Mouse (Mus musculus) neural tube, embryonic 12.5 days (tissue): Measurements from ENCODE around the gene Mypn. TPM values are rescaled to one million over a fixed set of nuclear protein-coding genes. Genes with fewer than 3 reads are reported as not detected.

ENCODE experiments used
- ATAC-seq: fragments of 200-750 bp; cut with Nextera tagmentation; 2 replicates; pipeline ENCODE4 v1.8.0; 2017; ENCODE audit warnings: low read depth, mild to moderate bottlenecking, moderate TSS enrichment, moderate library complexity; ENCODE audit not compliant: low FRiP score
- H3K27ac ChIP-seq: fragments of 300-500 bp; sonication (generic); 2 replicates; pipeline ENCODE4 v1.5.1; 2016
- H3K27me3 ChIP-seq: fragments of 300-500 bp; sonication (generic); replicated peaks from 2 replicates; pipeline ENCODE4 v1.6.1; 2016; ENCODE audit warnings: mild to moderate bottlenecking
- H3K36me3 ChIP-seq: fragments of 300-500 bp; sonication (generic); 2 replicates; pipeline ENCODE4 v1.6.1; 2016; ENCODE audit warnings: mild to moderate bottlenecking
- H3K4me1 ChIP-seq: fragments of 300-500 bp; sonication (generic); 2 replicates; pipeline ENCODE4 v1.6.1; 2016
- H3K4me2 ChIP-seq: fragments of 300-500 bp; sonication (generic); replicated peaks from 2 replicates; pipeline ENCODE4 v1.6.1; 2016; ENCODE audit warnings: mild to moderate bottlenecking
- H3K4me3 ChIP-seq: fragments of 300-500 bp; sonication (generic); 2 replicates; pipeline ENCODE4 v1.5.1; 2016
- H3K9ac ChIP-seq: fragments of 300-500 bp; sonication (generic); 2 replicates; pipeline ENCODE4 v1.6.1; 2016; ENCODE audit warnings: mild to moderate bottlenecking
- H3K9me3 ChIP-seq: fragments of 300-500 bp; sonication (generic); 2 replicates; pipeline ENCODE4 v1.6.1; 2016; ENCODE audit warnings: mild to moderate bottlenecking
- WGBS: fragments of 180-500 bp; shearing (Covaris S2); methylation state at CpG from one replicate; pipeline ENCODE4 v1.1.7; 2016; 5-methylcytosine and 5-hydroxymethylcytosine counted together
- polyA plus RNA-seq: library from polyadenylated mRNA; unstranded; fragments of >200 nt; fragmentation: Nextera tagmentation; extraction: Ambion mirVana; gene quantifications from 2 replicates; pipeline ENCODE4 v1.2.1, GENCODE M21; 2016

Gene Mypn
- 0.58 and 0.61 TPM in 2 replicates for polyA plus RNA-seq

DNA sequence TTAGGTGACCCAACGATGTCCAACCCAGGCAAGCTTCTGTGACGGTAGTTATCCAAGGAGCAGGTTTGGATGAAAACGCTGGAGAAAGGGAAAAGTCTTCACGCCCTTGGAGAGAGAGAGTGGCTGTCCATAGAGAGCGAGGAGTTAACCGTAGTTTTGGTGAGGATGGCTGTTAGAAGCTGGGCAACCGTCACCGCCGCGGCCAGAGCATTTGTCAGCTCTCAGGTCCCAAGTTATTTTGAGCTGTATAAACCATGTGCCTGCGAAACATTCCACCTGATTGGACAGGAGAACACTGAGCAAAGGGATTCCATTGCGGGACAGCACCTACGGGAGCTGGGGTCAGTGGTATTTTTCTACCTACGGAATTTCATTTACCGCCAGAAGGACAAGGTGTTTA, at the start of gene Mypn:
Gene Mypn (minus strand): TSS at position 225 of the 400 bp plus-strand sequence.
- H3K4me2 ChIP-seq: no peak within 1 kb of the TSS
- H3K27me3 ChIP-seq: no peaks in the 10 kb centered on the region
- H3K4me1 ChIP-seq: no peaks in the 10 kb centered on the region
- ATAC-seq: no peak
- no peak within 1 kb of the TSS for H3K9ac ChIP-seq
- no peaks in the 10 kb centered on the region for H3K36me3 ChIP-seq
- H3K27ac ChIP-seq: no peak within 1 kb of the TSS
- WGBS: 89% methylated on average over 15 of the region's 15 CpGs
- no peak within 1 kb of the TSS for H3K4me3 ChIP-seq
- H3K9me3 ChIP-seq: no peaks in the 10 kb centered on the region

DNA sequence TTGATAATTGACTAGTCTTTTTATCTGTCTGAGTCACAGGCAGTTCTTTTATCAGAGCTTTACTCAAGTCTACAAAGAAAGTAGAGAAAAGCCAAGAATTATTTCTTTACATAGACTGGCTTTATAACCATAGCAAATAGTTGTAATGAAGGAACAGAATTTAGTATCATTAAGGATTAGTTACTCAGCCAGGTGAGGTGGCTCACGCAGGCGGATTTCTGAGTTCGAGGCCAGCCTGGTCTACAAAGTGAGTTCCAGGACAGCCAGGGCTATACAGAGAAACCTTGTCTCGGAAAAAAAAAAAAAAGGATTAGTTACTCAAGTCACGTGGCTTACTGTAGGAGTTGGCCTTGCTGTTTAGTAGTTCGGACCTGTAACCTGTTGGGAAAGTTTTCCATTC, 44.7 kb upstream of the Mypn start:
- Histone ChIP-seq H3K4me3 (no peak overlapping the region), H3K27ac (no peak overlapping the region), H3K9ac (no peak overlapping the region), H3K4me1 (no peaks in the 10 kb centered on the region), H3K27me3 (no peaks in the 10 kb centered on the region), H3K4me2 (no peak overlapping the region), H3K9me3 (no peaks in the 10 kb centered on the region), H3K36me3 (peaks cover 8% of the 10 kb centered on the region)
- no peak for ATAC-seq
- WGBS: 93% methylated on average over 6 of the region's 6 CpGs

DNA sequence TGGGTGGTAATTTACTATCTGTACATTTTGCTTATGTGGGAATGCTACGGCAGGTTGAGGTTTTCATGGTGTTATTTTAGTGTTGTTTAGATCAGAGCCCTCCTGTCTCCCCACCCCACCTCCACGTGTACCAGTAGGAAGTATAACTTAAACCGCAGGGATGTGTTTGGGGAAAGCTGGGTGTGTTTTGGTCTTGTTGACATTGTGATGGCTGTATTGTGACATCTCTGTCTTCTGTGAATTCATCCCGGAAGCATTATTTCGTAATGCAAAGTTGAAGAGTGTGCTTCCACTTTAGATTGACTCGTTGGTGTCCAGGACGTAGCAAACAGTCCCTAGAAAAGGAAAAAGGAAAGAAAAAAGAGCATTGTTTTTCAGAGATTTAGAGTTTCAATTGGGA, 43.7 kb upstream of the Mypn start:
- 89% methylated on average over 7 of the region's 7 CpGs for WGBS
- Histone ChIP-seq H3K27me3 (no peaks in the 10 kb centered on the region), H3K36me3 (peaks cover 8% of the 10 kb centered on the region), H3K9me3 (no peaks in the 10 kb centered on the region), H3K4me2 (no peak overlapping the region), H3K4me3 (no peak overlapping the region), H3K27ac (no peak overlapping the region), H3K4me1 (peaks cover 6% of the 10 kb centered on the region; the same call in 1 of the 2 replicates), H3K9ac (no peak overlapping the region)
- no peak for ATAC-seq

DNA sequence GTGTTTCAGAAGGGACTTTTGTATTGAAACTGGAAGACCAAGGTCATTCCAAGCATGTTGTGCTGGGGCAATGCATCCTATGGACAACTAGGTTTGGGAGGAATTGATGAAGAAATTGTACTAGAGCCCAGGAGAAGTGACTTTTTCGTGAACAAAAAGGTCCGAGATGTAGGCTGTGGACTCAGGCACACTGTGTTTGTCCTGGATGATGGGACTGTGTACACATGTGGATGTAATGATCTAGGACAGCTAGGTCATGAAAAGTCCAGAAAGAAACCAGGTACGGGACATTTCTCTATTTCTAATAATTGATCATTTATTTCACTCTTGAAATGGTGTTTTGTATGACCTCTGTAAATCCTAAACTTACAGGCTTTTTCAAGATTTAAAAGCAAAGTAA, 42.1 kb upstream of the Mypn start:
- 92% methylated on average over 3 of the region's 3 CpGs for WGBS
- no peak overlapping the region for H3K27ac ChIP-seq
- no peak for ATAC-seq

DNA sequence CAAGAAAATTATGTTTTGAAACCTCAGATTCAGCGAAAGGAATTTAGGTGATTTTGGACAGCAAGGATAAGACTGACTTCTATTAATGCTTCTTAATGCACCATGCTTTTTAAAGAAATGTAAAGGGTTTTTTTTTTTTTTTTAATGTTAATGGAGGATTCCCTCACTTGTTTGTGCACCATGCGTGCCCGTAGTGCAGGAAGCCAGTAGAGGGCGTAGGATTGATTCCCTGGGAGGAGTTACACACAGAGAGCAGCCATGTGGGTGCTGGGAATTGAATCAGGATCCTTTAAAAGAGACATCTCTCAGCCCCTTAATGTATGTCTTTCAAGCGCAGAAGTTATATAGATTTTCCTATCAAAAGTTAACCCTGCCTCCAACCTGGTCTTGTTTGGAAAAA, 41.0 kb upstream of the Mypn start:
- ATAC-seq: no peak
- Histone ChIP-seq H3K9me3 (no peaks in the 10 kb centered on the region), H3K27ac (no peak overlapping the region), H3K9ac (peak overlapping the region; percentile 92), H3K4me1 (peaks cover 8% of the 10 kb centered on the region; the same call in 1 of the 2 replicates), H3K4me3 (peak overlapping the region; percentile 87), H3K36me3 (no peaks in the 10 kb centered on the region; the same call in 1 of the 2 replicates), H3K27me3 (no peaks in the 10 kb centered on the region), H3K4me2 (peak overlapping the region; percentile 65)
- WGBS: 15% methylated on average over 5 of the region's 5 CpGs

More for the DNA sequence above, 42.1 kb upstream of the Mypn start:
- no peak overlapping the region for H3K4me2 ChIP-seq
- peaks cover 8% of the 10 kb centered on the region; the same call in 1 of the 2 replicates for H3K4me1 ChIP-seq
- H3K27me3 ChIP-seq: no peaks in the 10 kb centered on the region
- H3K4me3 ChIP-seq: no peak overlapping the region
- no peaks in the 10 kb centered on the region for H3K9me3 ChIP-seq
- H3K36me3 ChIP-seq: peaks cover 8% of the 10 kb centered on the region
- H3K9ac ChIP-seq: no peak overlapping the region

DNA sequence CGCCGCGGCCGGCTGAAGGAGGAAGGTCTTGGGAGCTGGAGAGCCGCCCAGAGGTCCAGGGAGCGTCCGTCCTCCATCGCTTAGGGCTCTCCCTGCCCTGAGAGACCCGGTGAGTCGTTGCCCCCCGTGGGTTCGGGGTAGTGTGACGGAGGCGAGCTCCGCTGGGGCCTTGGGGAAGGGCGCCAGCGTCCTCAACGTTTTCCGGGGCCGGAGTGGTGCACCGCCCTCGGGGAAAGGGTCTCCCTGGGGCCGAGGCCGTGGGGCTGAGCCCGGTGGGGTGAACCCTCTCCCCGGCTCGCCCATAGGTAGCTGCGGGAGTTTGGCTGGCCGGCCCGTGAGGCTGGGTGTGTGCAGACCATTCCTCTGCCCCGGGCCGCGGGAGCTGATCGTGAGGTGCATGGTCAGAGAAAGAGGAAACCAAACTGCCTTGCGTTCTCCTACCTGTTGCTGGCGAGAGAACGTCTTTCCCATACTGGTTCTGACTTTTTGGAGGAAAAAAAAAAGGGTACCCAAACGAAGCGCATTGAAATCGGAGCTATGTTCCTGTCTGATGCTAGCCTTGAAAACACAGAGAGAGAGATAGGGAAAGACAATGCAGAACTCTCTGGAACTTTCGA, 40.4 kb upstream of the Mypn start:
- Histone ChIP-seq H3K4me2 (peak overlapping the region; percentile 65), H3K27ac (peak overlapping the region; percentile 90), H3K4me1 (peaks cover 8% of the 10 kb centered on the region; the same call in 1 of the 2 replicates), H3K27me3 (no peaks in the 10 kb centered on the region), H3K9ac (peak overlapping the region; percentile 92), H3K9me3 (no peaks in the 10 kb centered on the region), H3K4me3 (peak overlapping the region; percentile 87), H3K36me3 (no peaks in the 10 kb centered on the region)
- ATAC-seq: peak; percentile 83
- WGBS: under 1% methylated on average over 41 of the region's 41 CpGs

DNA sequence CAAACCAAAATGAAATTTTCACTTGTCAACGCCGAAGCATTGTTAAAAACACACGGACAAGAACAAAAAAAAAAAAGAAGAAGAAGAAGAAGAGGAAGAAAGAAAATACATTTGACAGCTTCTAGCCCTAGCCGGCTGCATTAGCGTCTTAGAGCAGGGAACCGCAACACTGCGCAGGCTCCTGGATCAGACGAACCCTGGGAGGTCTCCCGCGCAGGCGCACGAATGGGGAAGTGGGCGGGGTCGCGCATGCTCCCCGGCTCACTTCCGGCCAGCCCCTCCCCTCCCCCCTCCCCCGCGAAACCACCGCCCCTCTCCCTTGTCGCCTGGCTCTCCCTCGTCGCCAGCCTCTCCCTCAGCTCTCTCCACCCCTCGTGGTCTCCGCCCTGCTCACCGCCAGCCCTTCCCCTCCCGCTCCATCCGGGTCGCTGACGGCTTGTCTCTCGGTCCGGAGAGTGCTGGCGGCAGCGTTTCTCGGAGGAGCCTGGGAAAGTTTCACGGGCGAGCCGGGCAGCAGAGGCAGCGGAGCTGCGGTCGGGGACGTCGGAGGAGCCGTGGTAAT, 39.8 kb upstream of the Mypn start, which contains the start of gene Herc4:
Gene Herc4 (plus strand): TSS at position 318 of the 562 bp plus-strand sequence.
- peak within 1 kb of the TSS; percentile 65 for H3K4me2 ChIP-seq
- peak within 1 kb of the TSS; percentile 92 for H3K9ac ChIP-seq
- no peaks in the 10 kb centered on the region for H3K36me3 ChIP-seq
- peak within 1 kb of the TSS; percentile 87 for H3K4me3 ChIP-seq
- no peaks in the 10 kb centered on the region for H3K27me3 ChIP-seq
- under 1% methylated on average over 41 of the region's 44 CpGs for WGBS
- peak; percentile 99 for ATAC-seq
- no peaks in the 10 kb centered on the region for H3K9me3 ChIP-seq
- H3K4me1 ChIP-seq: peaks cover 8% of the 10 kb centered on the region; the same call in 1 of the 2 replicates
- peak within 1 kb of the TSS; percentile 90 for H3K27ac ChIP-seq

DNA sequence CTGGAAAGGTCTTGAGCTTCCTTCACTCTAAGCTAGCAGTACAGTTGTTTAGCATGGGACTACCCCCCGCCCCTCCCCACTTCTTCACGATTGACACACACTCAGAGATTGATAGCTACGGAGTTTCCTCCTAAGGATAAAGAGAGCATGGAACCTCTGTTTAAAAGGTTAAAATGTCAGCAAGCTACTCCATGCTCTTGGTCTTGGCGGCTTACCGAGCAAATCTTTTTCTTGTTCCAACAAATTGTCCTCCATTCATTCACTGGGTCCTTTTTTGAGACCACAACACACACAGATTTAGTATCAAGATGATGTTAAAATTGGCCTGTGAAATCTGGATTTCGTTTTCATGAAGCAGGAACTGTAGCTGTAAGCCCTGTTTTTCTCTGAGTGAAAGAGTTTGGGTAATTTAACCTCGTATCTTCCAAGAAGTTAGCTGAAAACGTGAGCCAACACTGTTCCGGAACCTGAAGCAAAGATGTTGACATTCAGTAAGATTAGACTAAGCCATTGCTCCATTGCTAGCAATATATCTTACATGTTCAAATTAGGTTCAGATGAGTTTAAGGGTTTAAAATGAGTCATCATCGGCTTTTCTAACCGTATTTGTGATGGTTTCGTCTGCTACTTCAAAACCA, 39.2 kb upstream of the Mypn start:
- 29% methylated on average over 12 of the region's 12 CpGs for WGBS
- H3K4me3 ChIP-seq: peak overlapping the region; percentile 87
- H3K4me1 ChIP-seq: peaks cover 8% of the 10 kb centered on the region; the same call in 1 of the 2 replicates
- H3K27me3 ChIP-seq: no peaks in the 10 kb centered on the region
- no peak for ATAC-seq
- no peaks in the 10 kb centered on the region for H3K9me3 ChIP-seq
- peak overlapping the region; percentile 65 for H3K4me2 ChIP-seq
- H3K27ac ChIP-seq: no peak overlapping the region
- peak overlapping the region; percentile 61 for H3K9ac ChIP-seq
- no peaks in the 10 kb centered on the region for H3K36me3 ChIP-seq

DNA sequence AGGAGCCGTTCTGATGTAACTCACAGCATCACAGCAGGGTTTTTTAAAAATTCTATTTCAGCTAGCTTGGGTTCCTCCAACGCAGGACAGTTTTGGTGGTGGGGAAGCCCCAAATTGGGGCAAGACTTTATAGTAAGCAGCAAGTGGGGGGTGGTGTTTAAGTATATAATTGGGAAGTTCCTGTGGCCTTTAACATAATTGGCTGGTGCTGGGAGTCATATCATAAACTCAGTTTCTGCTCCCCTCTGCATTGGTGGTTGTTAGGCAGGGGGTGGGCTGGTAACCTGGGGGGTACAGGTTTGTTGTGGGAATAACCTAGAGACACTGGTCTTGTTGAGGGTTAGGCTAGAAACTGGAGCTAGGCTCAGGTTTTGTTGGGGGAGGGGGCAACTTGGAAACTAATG, 37.1 kb upstream of the Mypn start:
- Histone ChIP-seq H3K4me3 (no peak overlapping the region), H3K9ac (no peak overlapping the region)
- WGBS: 76% methylated on average over 2 of the region's 2 CpGs

DNA sequence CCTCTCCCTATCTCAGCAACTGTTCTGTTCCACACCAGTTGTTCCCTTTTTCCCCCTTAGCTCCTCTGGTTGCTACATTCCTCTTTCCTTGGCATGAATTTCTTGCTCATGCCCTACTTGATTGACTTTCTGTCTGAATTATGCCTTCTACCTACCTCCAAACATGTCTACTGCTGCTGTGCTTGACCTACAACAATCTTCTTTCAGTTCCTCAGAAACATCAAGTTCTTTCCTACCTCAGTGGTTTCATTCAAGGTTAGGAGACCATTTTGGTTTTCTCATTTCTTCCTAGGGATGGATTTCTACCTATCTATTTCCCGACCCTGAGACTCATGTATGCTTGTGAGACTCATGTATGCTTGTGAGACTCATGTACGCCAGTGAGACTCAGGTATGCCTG, 36.1 kb upstream of the Mypn start:
- Histone ChIP-seq H3K4me1 (peaks cover 8% of the 10 kb centered on the region; the same call in 1 of the 2 replicates), H3K9ac (no peak overlapping the region), H3K27ac (no peak overlapping the region), H3K36me3 (no peaks in the 10 kb centered on the region), H3K9me3 (no peaks in the 10 kb centered on the region), H3K4me2 (no peak overlapping the region), H3K4me3 (no peak overlapping the region), H3K27me3 (no peaks in the 10 kb centered on the region)
- 83% methylated on average over 2 of the region's 2 CpGs for WGBS
- ATAC-seq: no peak

More for the DNA sequence above, 37.1 kb upstream of the Mypn start:
- no peak for ATAC-seq
- Histone ChIP-seq H3K36me3 (no peaks in the 10 kb centered on the region), H3K27me3 (no peaks in the 10 kb centered on the region), H3K4me2 (no peak overlapping the region), H3K27ac (no peak overlapping the region), H3K9me3 (no peaks in the 10 kb centered on the region), H3K4me1 (peaks cover 8% of the 10 kb centered on the region; the same call in 1 of the 2 replicates)

DNA sequence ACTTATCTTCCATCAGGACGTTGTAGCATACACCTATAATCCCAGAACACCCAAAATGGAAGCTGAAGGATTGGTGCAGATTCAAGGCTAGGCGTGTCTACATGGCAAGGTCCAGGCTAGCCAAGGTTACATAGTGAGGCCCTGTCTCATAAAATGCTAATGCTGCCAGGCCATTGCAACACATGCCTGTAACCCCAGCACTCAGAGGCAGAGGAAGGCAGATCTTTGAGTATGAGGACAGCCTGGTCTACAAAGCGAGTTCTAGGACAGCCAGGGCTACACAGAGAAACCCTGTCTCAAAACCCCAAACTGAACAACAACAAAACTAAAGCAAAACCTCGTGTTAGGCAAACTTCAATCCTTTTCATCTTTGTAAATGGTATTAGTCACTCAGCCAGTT, 34.3 kb upstream of the Mypn start:
- H3K9ac ChIP-seq: no peak overlapping the region
- no peak for ATAC-seq
- no peaks in the 10 kb centered on the region for H3K36me3 ChIP-seq
- H3K4me2 ChIP-seq: no peak overlapping the region
- peaks cover 8% of the 10 kb centered on the region; the same call in 1 of the 2 replicates for H3K4me1 ChIP-seq
- WGBS: 82% methylated on average over 4 of the region's 4 CpGs
- no peak overlapping the region for H3K27ac ChIP-seq
- no peak overlapping the region for H3K4me3 ChIP-seq
- no peaks in the 10 kb centered on the region for H3K27me3 ChIP-seq
- H3K9me3 ChIP-seq: no peaks in the 10 kb centered on the region

DNA sequence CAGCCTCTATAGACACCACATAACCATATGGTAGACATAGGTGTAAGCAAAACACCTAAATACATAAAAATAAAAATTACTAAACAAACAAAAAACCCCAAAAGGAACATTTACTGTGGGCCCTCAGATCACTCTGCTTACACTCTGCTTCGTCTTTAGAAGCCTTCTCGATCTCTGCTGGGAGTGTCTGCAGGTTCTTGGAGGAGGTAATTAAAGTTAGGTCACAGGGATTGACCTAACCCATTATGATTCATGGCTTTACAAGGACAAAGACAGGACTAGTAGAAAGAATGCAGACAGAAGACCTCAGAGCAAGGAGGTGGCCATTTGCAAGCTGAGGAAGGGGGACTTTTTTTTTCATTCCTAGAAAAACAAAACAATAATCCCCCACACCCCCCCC, 33.5 kb upstream of the Mypn start:
- Histone ChIP-seq H3K9ac (no peak overlapping the region), H3K4me2 (no peak overlapping the region), H3K4me3 (no peak overlapping the region), H3K9me3 (no peaks in the 10 kb centered on the region), H3K27ac (no peak overlapping the region), H3K27me3 (no peaks in the 10 kb centered on the region), H3K4me1 (no peaks in the 10 kb centered on the region), H3K36me3 (no peaks in the 10 kb centered on the region)
- 79% methylated on average over 2 of the region's 2 CpGs for WGBS
- ATAC-seq: no peak
